Mouse (Mus musculus) common myeloid progenitor, adult 5-6 weeks (primary cell): ENCODE measurements around the gene Zfp30. TPM values are rescaled to one million over a fixed set of nuclear protein-coding genes. Genes with fewer than 3 reads are reported as not detected.

Experiments
- ATAC-seq: replicated peaks from 2 replicates; pipeline ENCODE4 v1.8.0; 2016; ENCODE audit warnings: low read depth, mild to moderate bottlenecking, moderate TSS enrichment, inconsistent platforms; ENCODE audit not compliant: poor library complexity, severe bottlenecking
- total RNA-seq: library from RNA; stranded (forward); fragments of 200-1000, 187-1606 nt; gene quantifications from 2 replicates; pipeline ENCODE4 v1.2.3, GENCODE M21; 2017

The Zfp30 gene
- total RNA-seq, 1 experiment from 2014 or later, result 2.4 TPM

DNA sequence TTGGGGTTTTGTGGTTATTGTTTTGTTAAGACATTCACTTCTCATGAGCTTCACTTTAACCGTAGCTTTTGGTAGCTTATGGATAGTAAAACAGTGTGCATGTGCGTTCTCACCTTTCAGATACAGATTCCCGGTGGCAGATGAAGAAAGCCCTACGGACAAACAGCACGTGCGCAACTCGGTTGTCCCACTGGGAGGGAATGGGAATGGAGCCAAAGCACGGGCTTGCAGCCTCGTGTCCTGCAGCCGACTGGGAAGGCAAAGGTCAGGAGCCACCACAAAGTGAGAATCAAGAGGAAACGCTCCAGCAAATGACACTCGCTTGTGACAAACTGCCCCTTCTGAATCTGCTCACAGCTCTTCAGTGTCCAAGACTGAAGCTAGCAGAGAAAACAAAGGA is 44.2 kb downstream of the Zfp30 start:
- no peak for ATAC-seq

GRCm38 (mm10) chr7:29829804-29830203 is 46.0 kb downstream of the Zfp30 start:
- ATAC-seq, result no peak

DNA sequence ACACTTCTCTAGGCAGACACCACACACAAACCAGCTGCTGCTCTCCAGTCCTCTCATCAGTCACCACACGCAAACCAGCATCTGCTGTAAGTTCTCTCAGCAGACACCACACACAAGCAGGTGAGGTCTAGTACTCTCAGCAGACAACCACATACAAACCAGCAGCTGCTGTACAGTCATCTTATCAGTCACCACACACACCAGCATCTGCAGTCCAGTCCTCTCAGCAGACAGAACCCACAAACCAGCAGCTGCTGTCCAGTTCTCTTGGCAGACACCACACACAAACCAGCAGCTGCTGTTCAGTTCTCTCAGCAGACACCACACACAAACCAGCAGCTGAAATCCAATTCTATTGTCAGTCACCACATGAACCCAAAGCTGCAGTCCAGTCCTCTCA is 53.0 kb downstream of the Zfp30 start:
- no peak for ATAC-seq

DNA sequence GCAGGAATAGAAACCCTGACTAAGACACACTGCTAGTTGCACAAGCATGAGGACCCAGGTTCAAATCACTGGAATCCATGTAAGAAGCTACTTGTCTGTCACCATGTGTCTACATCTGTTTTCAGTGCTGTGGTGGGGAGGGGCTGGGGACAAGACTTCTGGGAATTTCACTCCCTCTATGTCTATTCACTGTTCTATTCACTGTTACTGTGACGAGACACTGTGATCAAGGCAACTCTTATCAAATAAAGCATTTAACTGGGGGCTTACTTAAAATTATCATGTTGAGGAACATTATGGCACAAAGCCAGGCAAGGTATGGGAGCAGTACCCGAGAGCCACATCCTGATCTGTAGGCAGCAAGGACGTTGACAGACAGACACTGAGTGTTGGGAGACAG is 55.5 kb downstream of the Zfp30 start:
- ATAC-seq, result no peak

GRCm38 (mm10) chr7:29842105-29842504 is 58.3 kb downstream of the Zfp30 start:
- ATAC-seq, result no peak

Other genes with a start within 250 kb of the Zfp30 start
- not detected in 2 replicates for gene Catsperg2, start 57.0 kb upstream of the Zfp30 start, total RNA-seq
- 22.0 and 26.1 TPM in 2 replicates for gene Zfp84, start 15.4 kb upstream of the Zfp30 start, total RNA-seq
- 7.8 and 13.8 TPM in 2 replicates for gene Zfp790, start 32.1 kb downstream of the Zfp30 start, total RNA-seq
- 5.4 and 8.4 TPM in 2 replicates for gene Zfp940, start 69.7 kb downstream of the Zfp30 start, total RNA-seq
- gene Zfp420, start 76.0 kb downstream of the Zfp30 start, total RNA-seq, result 4.0 and 4.2 TPM in 2 replicates
- gene Zfp27, start 122.6 kb downstream of the Zfp30 start, total RNA-seq, result 11.6 and 14.1 TPM in 2 replicates
- gene Zfp383, start 124.2 kb downstream of the Zfp30 start, total RNA-seq, result 1.2 and 3.8 TPM in 2 replicates
- 9.2 and 10.4 TPM in 2 replicates for gene Zfp74, start 170.1 kb downstream of the Zfp30 start, total RNA-seq
- gene Zfp568, start 200.0 kb downstream of the Zfp30 start, total RNA-seq, result 18.3 and 27.2 TPM in 2 replicates